Mouse (Mus musculus) kidney, postnatal 4 days (tissue): ENCODE measurements at regions not wholly inside any gene's neighbourhood (a gene's known extent, or its start where the extent isn't known, plus 50 kb on each side); places are given as distances from the start of the nearest gene placed in this dataset.
A peak's percentile ranks its signal among the peaks of the same experiment; 100 is the strongest.
"Not testable (repeated sequence)": the region's sequence is repeated elsewhere in the genome, so short reads cannot be mapped to it uniquely, and the experiment has no call there.

Experiments used
- DNase-seq, 2 experiments: peaks; one replicate each; pipeline ENCODE4 v3.0.0; 2021; ENCODE audit warnings: mixed read lengths in 2 of 2

DNA sequence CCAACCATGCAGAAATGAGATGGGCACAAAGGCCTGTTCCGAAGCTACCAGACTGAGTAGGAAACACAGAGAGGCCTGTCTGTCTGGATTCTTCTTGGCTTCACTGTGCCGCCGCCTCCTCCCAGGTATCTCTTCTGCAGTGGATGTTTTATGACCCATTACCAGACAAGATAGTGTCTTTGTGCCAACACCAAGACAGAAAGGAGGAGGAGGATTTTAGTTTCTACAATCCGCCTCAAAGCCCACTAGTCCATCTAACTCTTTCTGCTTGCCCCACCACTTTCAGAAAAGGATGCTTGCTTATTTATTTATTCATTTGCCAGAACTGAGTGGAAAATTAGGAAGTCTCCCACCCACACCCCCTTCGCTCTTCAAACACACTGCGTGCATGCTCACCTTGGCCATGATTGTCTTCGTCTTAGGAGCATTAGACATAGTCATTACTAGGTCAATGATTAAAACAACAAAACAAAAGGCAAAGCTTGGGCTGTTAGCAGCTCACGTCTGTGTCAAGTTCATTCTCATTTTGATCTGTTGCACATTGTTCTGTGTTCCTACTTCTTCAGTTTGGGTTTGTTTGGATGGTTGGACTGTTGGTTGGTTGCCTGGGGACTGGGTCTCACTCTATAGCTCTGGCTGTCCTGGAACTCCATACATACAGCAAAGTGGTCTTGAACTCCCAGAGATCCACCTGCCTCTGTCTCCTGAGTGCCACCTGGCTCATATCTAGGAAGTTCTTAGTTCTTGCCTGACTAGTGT is 61.7 kb upstream of the Cpm start:
- no peak for DNase-seq

- DNase-seq, result no peak
Observed at GRCm38 (mm10) chr10:117566648-117567378, 62.5 kb upstream of the Cpm start.

DNA sequence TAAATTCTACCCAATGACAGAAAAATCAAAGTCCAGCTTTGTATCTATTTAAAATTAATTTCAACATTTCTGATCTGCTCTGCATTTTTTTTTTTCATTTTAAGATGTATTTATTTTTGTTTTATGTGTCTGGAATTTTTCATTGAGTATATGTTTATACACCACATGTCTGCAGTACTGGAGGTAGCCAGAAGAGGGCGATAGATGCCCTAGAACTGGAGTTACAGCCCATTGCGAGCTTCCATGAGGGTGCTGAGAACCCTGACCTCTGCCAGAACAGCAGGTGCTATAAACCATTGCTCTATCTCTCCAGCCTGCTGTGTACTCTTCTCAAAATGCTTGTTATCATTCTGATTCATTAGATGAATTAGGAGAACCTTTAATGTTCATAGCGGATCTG is 63.1 kb upstream of the Cpm start:
- DNase-seq, result no peak

GRCm38 (mm10) chr10:117565529-117566086 is 63.7 kb upstream of the Cpm start:
- DNase-seq, result no peak

DNA sequence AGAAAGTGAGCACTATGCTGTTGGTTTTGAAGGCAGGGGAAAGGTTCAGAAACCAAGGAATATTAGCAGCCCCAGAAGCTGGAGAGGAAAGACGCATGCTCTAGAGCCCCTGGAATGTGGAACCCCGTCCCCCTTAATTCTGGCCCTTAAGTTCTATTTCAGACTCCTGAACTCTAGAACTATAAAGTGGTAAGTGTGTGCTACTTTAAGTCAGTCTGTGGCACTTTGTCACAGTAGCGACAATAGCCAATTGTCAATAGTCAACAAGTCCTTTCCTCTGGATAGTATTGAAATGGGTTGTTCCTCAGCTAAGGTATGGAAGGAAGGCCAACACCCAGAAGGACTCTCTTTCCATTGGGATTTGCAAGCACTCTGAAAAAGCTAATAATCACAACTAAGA is 64.2 kb upstream of the Cpm start:
- no peak for DNase-seq

- DNase-seq, result no peak
Observed at GRCm38 (mm10) chr10:117564118-117565040, 64.9 kb upstream of the Cpm start.

- no peak for DNase-seq
Observed at GRCm38 (mm10) chr10:117563429-117564117, 65.7 kb upstream of the Cpm start.

GRCm38 (mm10) chr10:117562850-117563248 is 66.5 kb upstream of the Cpm start:
- not testable (repeated sequence) for DNase-seq

DNA sequence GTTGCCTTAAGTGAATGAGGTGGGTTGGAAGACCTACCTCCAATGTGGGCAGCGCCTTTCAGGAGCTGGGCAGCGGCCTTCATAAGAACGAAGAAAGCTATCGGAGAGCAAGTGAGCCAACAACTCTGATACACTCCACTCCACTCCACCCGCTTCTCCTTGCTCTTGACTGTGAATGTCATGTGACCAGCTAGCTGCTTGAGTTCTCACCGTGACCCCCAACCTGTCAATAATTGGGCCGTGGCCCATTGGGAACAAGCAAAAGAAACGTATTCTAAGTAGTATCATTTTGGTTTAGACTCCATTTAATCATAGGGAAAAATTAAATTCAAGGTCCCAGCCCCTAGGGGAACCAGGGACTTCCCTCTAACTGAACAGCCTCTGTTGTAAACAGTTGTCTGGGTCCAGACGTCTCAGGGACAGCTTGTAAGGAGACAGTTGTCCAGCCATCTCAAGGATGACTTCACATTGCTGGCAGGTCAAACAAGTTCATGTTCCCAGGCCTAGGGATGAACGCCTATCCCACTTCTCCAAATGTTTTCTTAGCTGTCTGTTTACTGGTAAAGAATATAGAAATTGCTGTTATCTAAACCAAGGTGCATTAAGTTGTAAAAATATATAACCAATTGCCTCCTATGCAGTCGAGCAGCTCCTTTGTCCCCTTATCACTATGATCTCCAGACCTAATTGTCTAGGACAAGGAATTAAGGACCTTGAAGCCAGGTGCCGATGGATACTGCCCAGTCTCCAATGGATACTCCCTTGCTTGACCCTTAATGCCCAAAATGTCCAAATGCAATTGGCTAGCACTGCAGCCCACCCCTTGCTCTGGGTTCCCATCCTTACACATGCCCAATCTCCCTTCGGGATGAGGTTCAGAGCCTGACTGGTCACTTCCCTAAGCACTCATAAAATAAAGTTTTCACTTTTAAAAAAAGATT is 67.1 kb upstream of the Cpm start:
- no peak for DNase-seq

DNA sequence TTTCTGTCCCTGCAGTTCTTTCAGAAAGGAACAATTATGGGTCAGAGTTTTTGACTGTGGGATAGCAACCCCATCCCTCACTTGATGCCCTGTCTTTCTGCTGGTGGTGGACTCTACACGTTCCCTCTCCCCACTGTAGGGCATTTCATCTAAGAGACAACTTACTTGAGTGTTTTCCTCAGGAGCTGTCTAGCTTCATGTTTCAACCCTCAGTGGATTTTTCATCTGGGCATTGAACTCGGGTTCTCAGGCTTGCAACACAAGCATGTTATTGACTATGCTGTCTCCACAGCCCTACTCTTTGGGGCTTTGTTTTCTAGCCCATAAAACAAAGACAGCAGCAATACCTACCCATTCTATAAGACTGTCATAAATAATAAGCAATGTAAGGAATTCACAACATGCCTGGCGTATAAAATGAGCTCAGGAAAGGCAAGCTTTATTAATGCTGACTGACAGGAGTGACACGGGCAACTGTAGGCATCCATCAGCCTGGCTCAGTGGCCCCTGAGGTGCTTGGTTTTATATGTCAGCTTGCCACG is 68.0 kb upstream of the Cpm start:
- no peak for DNase-seq

- no peak for DNase-seq
Observed at GRCm38 (mm10) chr10:117560396-117561278, 68.7 kb upstream of the Cpm start.

DNA sequence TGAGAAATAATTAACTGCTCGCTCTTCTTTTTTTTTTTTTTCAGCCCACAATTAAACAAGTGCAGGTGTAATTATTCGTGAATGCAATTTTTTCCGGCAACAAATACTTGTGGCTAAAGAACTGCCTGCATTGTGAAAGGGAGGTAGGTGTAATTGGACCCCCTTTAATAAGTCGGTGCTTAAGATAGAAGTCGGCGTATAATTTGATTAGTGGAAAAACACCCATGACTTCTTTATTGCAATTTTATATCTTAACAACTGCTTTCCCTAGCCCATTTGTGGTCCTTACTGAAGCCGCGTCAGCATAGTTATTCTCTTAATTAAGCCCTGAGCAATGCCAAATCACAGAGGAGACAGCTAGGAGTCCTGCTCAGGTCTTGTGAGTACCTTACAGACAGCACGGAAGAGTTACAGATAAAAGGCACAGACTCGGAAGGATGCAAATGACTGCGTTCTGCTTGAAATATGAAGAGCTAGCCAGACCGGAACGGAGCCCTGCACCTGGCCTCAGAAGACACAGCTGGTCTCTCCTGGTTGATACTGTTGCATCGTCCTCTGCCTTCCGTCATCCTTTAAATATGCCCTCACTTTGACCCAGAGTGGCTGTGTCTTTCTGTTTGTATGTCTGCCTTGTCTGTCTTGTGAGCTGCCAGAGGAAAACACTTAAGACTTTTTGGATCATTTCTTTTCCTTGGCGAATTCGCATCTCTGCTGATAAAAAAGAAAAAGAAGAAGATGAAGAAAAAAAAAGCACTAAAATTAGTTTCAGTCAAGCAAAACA is 69.5 kb upstream of the Cpm start:
- peak in 1 of 2 experiments; percentile 42 for DNase-seq

DNA sequence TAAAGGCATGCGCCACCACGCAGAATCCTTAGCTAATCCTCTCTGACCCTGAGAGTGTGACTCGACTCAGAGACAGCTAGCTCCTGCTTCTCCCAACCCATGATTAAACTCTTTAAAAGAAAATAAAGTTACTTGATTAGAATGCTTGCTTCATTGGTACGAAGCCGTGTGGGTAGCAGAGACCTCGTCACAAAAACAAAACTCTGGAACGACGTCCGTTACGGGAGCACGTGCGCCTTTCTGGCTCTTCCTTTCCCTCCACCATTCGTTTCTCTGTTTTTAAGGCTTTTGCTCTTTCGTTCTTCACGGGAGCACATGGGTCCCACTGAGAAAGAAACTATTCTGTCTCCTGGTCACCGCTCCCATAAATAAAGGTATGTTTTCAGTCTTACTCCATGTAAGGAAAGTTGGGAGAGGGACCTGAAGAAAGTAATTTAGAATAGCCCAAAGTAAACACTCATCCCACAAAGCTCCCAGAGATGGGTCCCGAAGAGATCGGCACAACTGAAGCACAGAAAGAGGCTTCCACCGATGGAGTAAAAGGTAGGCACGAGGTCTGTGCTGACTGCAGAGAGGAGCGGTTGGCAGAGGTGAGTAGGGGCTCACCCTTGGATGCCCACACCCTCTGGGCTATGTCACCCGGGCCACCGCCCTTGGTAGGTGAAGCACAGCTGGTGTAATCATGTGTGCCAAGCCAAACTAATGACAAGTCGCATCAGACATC is 70.2 kb upstream of the Cpm start:
- DNase-seq, result peak; percentile 34 to 53

- DNase-seq, result no peak
Observed at GRCm38 (mm10) chr10:117558292-117558800, 71.0 kb upstream of the Cpm start.

DNA sequence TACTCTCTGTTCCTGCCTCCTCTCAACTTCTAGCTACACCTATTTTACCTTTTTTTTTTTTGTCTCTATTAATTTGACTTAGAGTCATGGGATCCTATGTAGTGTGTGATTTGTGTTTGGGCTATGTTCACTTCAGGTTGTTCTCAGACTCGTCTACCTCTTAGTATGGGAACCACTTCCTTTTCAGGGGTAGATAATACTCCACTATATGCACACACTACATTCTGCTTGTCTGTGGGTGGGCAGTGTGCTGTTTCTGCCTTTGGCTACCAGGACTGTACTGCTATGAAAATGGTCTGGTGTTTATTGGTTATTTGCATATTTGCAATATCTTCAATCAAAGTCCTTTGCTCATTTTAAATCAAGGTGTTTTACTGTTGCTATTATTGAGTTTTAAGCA is 71.6 kb upstream of the Cpm start:
- no peak for DNase-seq

- DNase-seq, result no peak
Observed at GRCm38 (mm10) chr10:117556851-117557542, 72.3 kb upstream of the Cpm start.
